ENCODE assay signal across 8 mouse cellular contexts in genomic region chr11:116222740-116223059, GRCm38 (mm10). TPM values are rescaled to one million over a fixed set of nuclear protein-coding genes. Genes with fewer than 3 reads are reported as not detected.
DNase-seq lines count a peak whose midpoint lies in the region; ATAC-seq and TF ChIP-seq lines count a peak whose summit lies in the region.

No protein-coding gene starts in this region.

- peaks cover 40% of the 10 kb centered on the region for H3K4me1 ChIP-seq in heart, embryonic 13.5 days
- H3K4me1 ChIP-seq in bone marrow macrophage, adult 2 months (ENCODE audit: control insufficient read depth, insufficient read depth, low read length) = peaks cover 21% of the 10 kb centered on the region
- H3K4me1 ChIP-seq in hindbrain, embryonic 13.5 days (replicated peaks) = peaks cover 25% of the 10 kb centered on the region
- peaks cover 8% of the 10 kb centered on the region for H3K4me1 ChIP-seq in midbrain, embryonic 11.5 days (ENCODE audit: control insufficient read depth, insufficient read depth, low read length)

- no peak for TF ChIP-seq POLR2A in bone marrow macrophage, adult 2 months (IDR thresholded peaks at IDR 0.05; ENCODE audit: borderline replicate concordance, low read depth, low read length)

- H3K4me3 ChIP-seq in heart, embryonic 13.5 days = peak overlapping the region; percentile 51
- H3K4me3 ChIP-seq in bone marrow macrophage, adult 2 months (ENCODE audit: insufficient read depth, low read length) = peak overlapping the region; percentile 41
- peak overlapping the region; percentile 30 for H3K4me3 ChIP-seq in hindbrain, embryonic 13.5 days
- peak overlapping the region; percentile 32 for H3K4me3 ChIP-seq in midbrain, embryonic 11.5 days (ENCODE audit: low read depth, low read length)

- peaks cover 57% of the 10 kb centered on the region for H3K27me3 ChIP-seq in heart, embryonic 13.5 days (replicated peaks)
- H3K27me3 ChIP-seq in hindbrain, embryonic 13.5 days = peaks cover 55% of the 10 kb centered on the region
- H3K27me3 ChIP-seq in midbrain, embryonic 11.5 days (ENCODE audit: control insufficient read depth, insufficient read depth, low read length) = peaks cover 36% of the 10 kb centered on the region

- H3K27ac ChIP-seq in heart, embryonic 13.5 days (replicated peaks) = no peak overlapping the region
- no peak overlapping the region for H3K27ac ChIP-seq in bone marrow macrophage, adult 2 months (ENCODE audit: insufficient read depth, low read depth, low read length)
- no peak overlapping the region for H3K27ac ChIP-seq in hindbrain, embryonic 13.5 days
- H3K27ac ChIP-seq in midbrain, embryonic 11.5 days (ENCODE audit: low read depth, low read length) = no peak overlapping the region

- peaks cover 6% of the 10 kb centered on the region; the same call in 1 of the 2 replicates for H3K9me3 ChIP-seq in heart, embryonic 13.5 days
- H3K9me3 ChIP-seq in hindbrain, embryonic 13.5 days = no peaks in the 10 kb centered on the region
- H3K9me3 ChIP-seq in midbrain, embryonic 11.5 days (ENCODE audit: control insufficient read depth, low read length) = peaks cover 7% of the 10 kb centered on the region; the same call in 1 of the 2 replicates

- no peaks in the 10 kb centered on the region for H3K36me3 ChIP-seq in heart, embryonic 13.5 days
- no peaks in the 10 kb centered on the region for H3K36me3 ChIP-seq in hindbrain, embryonic 13.5 days
- no peaks in the 10 kb centered on the region for H3K36me3 ChIP-seq in midbrain, embryonic 11.5 days (ENCODE audit: control insufficient read depth, insufficient read depth, low read length)

- H3K9ac ChIP-seq in heart, embryonic 13.5 days = peak overlapping the region; percentile 72
- 0 out of 2 replicates have a peak overlapping the region, but pooled peaks have one; percentile 46 for H3K9ac ChIP-seq in hindbrain, embryonic 13.5 days
- peak overlapping the region; percentile 45; the same call in 1 of the 2 replicates for H3K9ac ChIP-seq in midbrain, embryonic 11.5 days (ENCODE audit: low read length)

- peak overlapping the region; percentile 77 for H3K4me2 ChIP-seq in heart, embryonic 13.5 days
- H3K4me2 ChIP-seq in hindbrain, embryonic 13.5 days = peak overlapping the region; percentile 43
- peak overlapping the region; percentile 54 for H3K4me2 ChIP-seq in midbrain, embryonic 11.5 days

- no peak for DNase-seq in heart, postnatal 14 days
- DNase-seq in midbrain, embryonic 11.5 days (ENCODE audit: low spot score, missing footprints) = peak; percentile 91
- DNase-seq in spleen, postnatal 36 days (ENCODE audit: low spot score in 2 of 2) = no peak
- DNase-seq in retina, embryonic 14.5 days (ENCODE audit: low spot score) = no peak
- no peak for DNase-seq in kidney, adult 8-10 months

- 9% methylated on average over 23 of the region's 23 CpGs for WGBS in heart, embryonic 13.5 days
- WGBS in hindbrain, embryonic 13.5 days = 16% methylated on average over 23 of the region's 23 CpGs
- WGBS in midbrain, embryonic 11.5 days = 12% methylated on average over 23 of the region's 23 CpGs

- ATAC-seq in heart, embryonic 13.5 days (ENCODE audit: extremely low read depth, insufficient number of reproducible peaks, low FRiP score, low TSS enrichment) = no peak
- ATAC-seq in hindbrain, embryonic 13.5 days (ENCODE audit: low FRiP score) = no peak
- no peak for ATAC-seq in midbrain, embryonic 11.5 days (ENCODE audit: low FRiP score)

- TF ChIP-seq CTCF in bone marrow macrophage, adult 2 months (IDR thresholded peaks at IDR 0.05; ENCODE audit: low read depth, low read length) = no peak

- intact Hi-C loops in heart, postnatal 14 days (cut with DNase I) = no loop called here

RNA-seq across cellular contexts. Expression of gene Evpl, which starts 15.2 kb away (rescaled TPM):
- 0.42 and 0.48 TPM in 2 replicates for polyA plus RNA-seq in heart, embryonic 13.5 days (2015; fragmentation: Nextera tagmentation; extraction: Ambion mirVana)
- under 1 TPM; 0.83 to 0.93 TPM for total RNA-seq in heart, postnatal 14 days (2021)
- polyA plus RNA-seq in bone marrow macrophage, adult 2 months (2012; ENCODE audit: insufficient read depth, insufficient read length, missing spikeins) = not detected in 2 replicates
- polyA plus RNA-seq in hindbrain, embryonic 13.5 days (2015; fragmentation: Nextera tagmentation; extraction: Ambion mirVana) = 0.35 and 0.43 TPM in 2 replicates
- 0.26 TPM in 2 replicates for polyA plus RNA-seq in midbrain, embryonic 11.5 days (2014; fragmentation: Nextera tagmentation; extraction: Ambion mirVana)

RNA-seq across cellular contexts. Expression of gene Acox1, which starts 23.9 kb away (rescaled TPM):
- 29.0 and 31.0 TPM in 2 replicates for polyA plus RNA-seq in heart, embryonic 13.5 days (2015; fragmentation: Nextera tagmentation; extraction: Ambion mirVana)
- total RNA-seq in heart, postnatal 14 days (2021) = 100 to 1,000 TPM; 101 to 116 TPM
- 47.0 and 47.6 TPM in 2 replicates for polyA plus RNA-seq in bone marrow macrophage, adult 2 months (2012; ENCODE audit: insufficient read depth, insufficient read length, missing spikeins)
- 53.2 and 54.6 TPM in 2 replicates for polyA plus RNA-seq in hindbrain, embryonic 13.5 days (2015; fragmentation: Nextera tagmentation; extraction: Ambion mirVana)
- polyA plus RNA-seq in midbrain, embryonic 11.5 days (2014; fragmentation: Nextera tagmentation; extraction: Ambion mirVana) = 32.8 and 36.1 TPM in 2 replicates

RNA-seq across cellular contexts. Expression of gene Ten1, which starts 24.0 kb away (rescaled TPM):
- 82.1 and 88.7 TPM in 2 replicates for polyA plus RNA-seq in heart, embryonic 13.5 days (2015; fragmentation: Nextera tagmentation; extraction: Ambion mirVana)
- total RNA-seq in heart, postnatal 14 days (2021) = 10 to 100 TPM; 22.2 to 27.0 TPM
- 70.4 TPM in 2 replicates for polyA plus RNA-seq in bone marrow macrophage, adult 2 months (2012; ENCODE audit: insufficient read depth, insufficient read length, missing spikeins)
- polyA plus RNA-seq in hindbrain, embryonic 13.5 days (2015; fragmentation: Nextera tagmentation; extraction: Ambion mirVana) = 87.7 and 91.7 TPM in 2 replicates
- polyA plus RNA-seq in midbrain, embryonic 11.5 days (2014; fragmentation: Nextera tagmentation; extraction: Ambion mirVana) = 48.6 and 55.6 TPM in 2 replicates

RNA-seq across cellular contexts. Expression of gene Srp68, which starts 51.3 kb away (rescaled TPM):
- 63.6 and 64.6 TPM in 2 replicates for polyA plus RNA-seq in heart, embryonic 13.5 days (2015; fragmentation: Nextera tagmentation; extraction: Ambion mirVana)
- 10 to 100 TPM; 54.4 to 55.6 TPM for total RNA-seq in heart, postnatal 14 days (2021)
- 42.5 and 43.7 TPM in 2 replicates for polyA plus RNA-seq in bone marrow macrophage, adult 2 months (2012; ENCODE audit: insufficient read depth, insufficient read length, missing spikeins)
- polyA plus RNA-seq in hindbrain, embryonic 13.5 days (2015; fragmentation: Nextera tagmentation; extraction: Ambion mirVana) = 63.7 and 64.4 TPM in 2 replicates
- 72.8 and 78.6 TPM in 2 replicates for polyA plus RNA-seq in midbrain, embryonic 11.5 days (2014; fragmentation: Nextera tagmentation; extraction: Ambion mirVana)

RNA-seq across cellular contexts. Expression of gene Fbf1, which starts 54.7 kb away (rescaled TPM):
- 22.8 and 24.4 TPM in 2 replicates for polyA plus RNA-seq in heart, embryonic 13.5 days (2015; fragmentation: Nextera tagmentation; extraction: Ambion mirVana)
- total RNA-seq in heart, postnatal 14 days (2021) = 10 to 100 TPM; 15.1 to 17.2 TPM
- polyA plus RNA-seq in bone marrow macrophage, adult 2 months (2012; ENCODE audit: insufficient read depth, insufficient read length, missing spikeins) = 21.1 and 26.4 TPM in 2 replicates
- polyA plus RNA-seq in hindbrain, embryonic 13.5 days (2015; fragmentation: Nextera tagmentation; extraction: Ambion mirVana) = 64.4 and 69.5 TPM in 2 replicates
- polyA plus RNA-seq in midbrain, embryonic 11.5 days (2014; fragmentation: Nextera tagmentation; extraction: Ambion mirVana) = 28.7 and 30.1 TPM in 2 replicates
